Mouse (Mus musculus) embryonic facial prominence, embryonic 12.5 days (tissue): ENCODE measurements around the gene Cept1. TPM values are rescaled to one million over a fixed set of nuclear protein-coding genes. Genes with fewer than 3 reads are reported as not detected.

Experiments
- ATAC-seq: fragments of 200-750 bp; cut with Nextera tagmentation; 2 replicates; pipeline ENCODE4 v1.8.0; 2017; ENCODE audit not compliant: insufficient number of reproducible peaks, insufficient read depth, low FRiP score, low TSS enrichment
- H3K27ac ChIP-seq: fragments of 300-500 bp; sonication (generic); 2 replicates; pipeline ENCODE4 v1.5.1; 2016; ENCODE audit warnings: mild to moderate bottlenecking
- H3K27me3 ChIP-seq: fragments of 300-500 bp; sonication (generic); 2 replicates; pipeline ENCODE4 v1.6.1; 2016; ENCODE audit warnings: mild to moderate bottlenecking, moderate library complexity
- H3K36me3 ChIP-seq: fragments of 300-500 bp; sonication (generic); 2 replicates; pipeline ENCODE4 v1.6.1; 2016; ENCODE audit warnings: mild to moderate bottlenecking
- H3K4me1 ChIP-seq: fragments of 300-500 bp; sonication (generic); 2 replicates; pipeline ENCODE4 v1.6.1; 2016
- H3K4me2 ChIP-seq: fragments of 300-500 bp; sonication (generic); replicated peaks from 2 replicates; pipeline ENCODE4 v1.6.1; 2016; ENCODE audit warnings: mild to moderate bottlenecking, moderate library complexity
- H3K4me3 ChIP-seq: fragments of 300-500 bp; sonication (generic); 2 replicates; pipeline ENCODE4 v1.5.1; 2016; ENCODE audit warnings: mild to moderate bottlenecking
- H3K9ac ChIP-seq: fragments of 300-500 bp; sonication (generic); 2 replicates; pipeline ENCODE4 v1.6.1; 2016; ENCODE audit warnings: mild to moderate bottlenecking, moderate library complexity
- H3K9me3 ChIP-seq: fragments of 300-500 bp; sonication (generic); 2 replicates; pipeline ENCODE4 v1.6.1; 2016; ENCODE audit warnings: mild to moderate bottlenecking, moderate library complexity
- WGBS: fragments of 180-500 bp; shearing (Covaris S2); methylation state at CpG from one replicate; pipeline ENCODE4 v1.1.7; 2016; 5-methylcytosine and 5-hydroxymethylcytosine counted together
- polyA plus RNA-seq: library from polyadenylated mRNA; unstranded; fragments of >200 nt; fragmentation: Nextera tagmentation; extraction: Ambion mirVana; gene quantifications from 2 replicates; pipeline ENCODE4 v1.2.1, GENCODE M21; 2016

Gene Cept1
- polyA plus RNA-seq, 1 experiment from 2014 or later: 47.2 TPM

DNA sequence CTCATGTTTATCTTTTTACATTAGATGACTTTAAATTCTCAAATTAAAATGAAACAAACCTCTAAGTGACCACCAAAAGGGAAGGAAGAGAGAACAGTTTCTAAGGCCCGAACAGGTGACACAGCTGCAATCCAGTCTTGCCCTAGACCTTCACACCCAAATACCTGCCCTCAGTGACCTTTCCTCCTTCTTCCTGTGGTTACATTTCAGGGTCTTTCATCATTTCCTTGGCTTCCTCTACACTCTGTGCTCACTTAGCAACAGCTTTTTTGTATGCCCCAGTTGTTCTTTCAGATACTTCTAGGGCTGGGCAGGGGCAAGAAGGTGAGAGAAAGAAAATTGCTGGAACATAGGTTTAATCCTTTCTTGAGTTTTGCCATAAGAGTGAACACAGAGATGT is 82.9 kb downstream of the Cept1 start:
- Histone ChIP-seq H3K4me2 (no peak overlapping the region), H3K9me3 (no peaks in the 10 kb centered on the region), H3K4me1 (no peaks in the 10 kb centered on the region), H3K36me3 (no peaks in the 10 kb centered on the region), H3K4me3 (no peak overlapping the region), H3K27me3 (no peaks in the 10 kb centered on the region), H3K27ac (no peak overlapping the region), H3K9ac (no peak overlapping the region)
- WGBS: 87% methylated on average over 1 of the region's 1 CpGs
- no peak for ATAC-seq

DNA sequence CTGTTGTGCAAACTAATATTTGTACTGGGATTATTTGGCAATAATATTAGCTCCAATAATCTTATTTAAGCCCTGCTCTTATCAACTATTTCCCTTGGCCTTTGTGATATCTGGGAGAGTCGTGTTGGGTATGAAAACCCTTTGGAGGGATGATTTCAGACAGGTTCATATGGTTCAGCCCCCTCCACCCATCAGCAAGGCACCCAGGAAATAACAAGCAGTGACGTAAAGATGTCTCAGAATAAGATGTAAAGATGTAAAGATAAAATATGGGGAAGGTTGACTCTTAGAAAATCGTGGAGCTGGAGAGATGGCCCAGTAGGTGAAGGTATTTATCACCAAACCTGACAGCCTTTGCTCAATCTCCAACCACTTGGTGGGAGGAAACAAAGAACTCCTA is 85.1 kb downstream of the Cept1 start:
- H3K9me3 ChIP-seq: no peaks in the 10 kb centered on the region

DNA sequence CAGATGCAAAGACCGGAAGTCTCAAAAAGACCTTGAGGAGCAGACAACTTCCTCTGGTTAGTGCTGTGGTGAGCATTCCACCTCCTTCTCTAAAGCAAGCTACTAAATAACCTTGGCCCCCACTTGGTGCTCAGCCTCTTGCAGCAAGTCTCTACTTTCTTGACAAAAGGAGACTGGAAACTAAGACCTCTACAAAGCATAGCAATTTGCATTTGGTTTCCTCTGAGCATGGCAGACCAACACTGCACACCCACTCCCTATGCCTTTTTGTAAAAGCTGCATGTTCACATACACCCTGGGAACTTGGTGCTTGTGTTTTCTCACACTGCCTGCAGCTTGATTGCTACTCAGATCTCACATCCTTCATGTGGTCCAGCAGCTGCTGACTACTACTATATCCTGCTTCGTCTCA is 85.5 kb downstream of the Cept1 start:
- Histone ChIP-seq H3K36me3 (no peaks in the 10 kb centered on the region), H3K4me3 (no peak overlapping the region), H3K27ac (no peak overlapping the region), H3K4me2 (no peak overlapping the region), H3K9me3 (no peaks in the 10 kb centered on the region), H3K27me3 (no peaks in the 10 kb centered on the region), H3K9ac (no peak overlapping the region), H3K4me1 (no peaks in the 10 kb centered on the region)
- no peak for ATAC-seq
- 91% methylated on average over 2 of the region's 2 CpGs for WGBS

More for the DNA sequence above, 85.1 kb downstream of the Cept1 start:
- no peak for ATAC-seq
- no peaks in the 10 kb centered on the region for H3K4me1 ChIP-seq
- no peak overlapping the region for H3K4me3 ChIP-seq
- no peak overlapping the region for H3K27ac ChIP-seq
- H3K9ac ChIP-seq: no peak overlapping the region
- no peak overlapping the region for H3K4me2 ChIP-seq
- no peaks in the 10 kb centered on the region for H3K27me3 ChIP-seq
- WGBS: 67% methylated on average over 3 of the region's 3 CpGs
- no peaks in the 10 kb centered on the region for H3K36me3 ChIP-seq

- Histone ChIP-seq H3K27ac (no peak overlapping the region), H3K36me3 (no peaks in the 10 kb centered on the region), H3K9me3 (no peaks in the 10 kb centered on the region), H3K4me2 (no peak overlapping the region), H3K4me1 (no peaks in the 10 kb centered on the region), H3K4me3 (no peak overlapping the region), H3K27me3 (no peaks in the 10 kb centered on the region), H3K9ac (no peak overlapping the region)
- no peak for ATAC-seq
- 76% methylated on average over 2 of the region's 2 CpGs for WGBS
These were observed 90.2 kb downstream of the Cept1 start for GRCm38 (mm10) chr3:106457298-106457869.

- 77% methylated on average over 4 of the region's 4 CpGs for WGBS
- no peak for ATAC-seq
- Histone ChIP-seq H3K9ac (no peak overlapping the region), H3K4me1 (no peaks in the 10 kb centered on the region), H3K4me2 (no peak overlapping the region), H3K36me3 (no peaks in the 10 kb centered on the region), H3K27me3 (no peaks in the 10 kb centered on the region), H3K9me3 (no peaks in the 10 kb centered on the region), H3K27ac (no peak overlapping the region), H3K4me3 (no peak overlapping the region)
These were observed 95.0 kb downstream of the Cept1 start for GRCm38 (mm10) chr3:106452616-106453015.

Other genes with a start within 250 kb of the Cept1 start
- not detected in 2 replicates for gene Chil6, start 141.6 kb downstream of the Cept1 start, polyA plus RNA-seq
- gene Dennd2d, start 65.4 kb downstream of the Cept1 start, polyA plus RNA-seq: 1.3 and 1.7 TPM in 2 replicates
- 42.7 and 45.0 TPM in 2 replicates for gene Dram2, start within 50 bp of the Cept1 start, polyA plus RNA-seq
- gene Lrif1, start 137.2 kb upstream of the Cept1 start, polyA plus RNA-seq: 14.8 and 18.2 TPM in 2 replicates
- 3.1 and 3.4 TPM in 2 replicates for gene Cd53, start 242.3 kb upstream of the Cept1 start, polyA plus RNA-seq